Mouse (Mus musculus): ENCODE measurements around the gene Cnot3. TPM values are rescaled to one million over a fixed set of nuclear protein-coding genes. Genes with fewer than 3 reads are reported as not detected.
"Not testable (repeated sequence)": the region's sequence is repeated elsewhere in the genome, so short reads cannot be mapped to it uniquely, and the experiment has no call there.

The Cnot3 gene
- 59.6 and 62.2 TPM in 2 replicates for polyA plus RNA-seq (2012; rRNA removed)

- Histone ChIP-seq H3K4me1 (ENCODE audit: control insufficient read depth, insufficient read depth, low read length) (peaks cover 15% of the 10 kb centered on the region; the same call in 1 of the 2 replicates), H3K4me3 (replicated peaks; ENCODE audit: extremely low read depth, low read depth, low read length) (peak within 1 kb of the TSS; percentile 82)
- whole genome bisulfite sequencing: 1% methylated on average over 55 of the region's 58 CpGs
- DNase-seq: peak; percentile 95
- no peak for TF ChIP-seq CTCF (IDR thresholded peaks at IDR 0.05; ENCODE audit: insufficient read depth, low read length)
- TF ChIP-seq POLR2A (IDR thresholded peaks at IDR 0.05; ENCODE audit: borderline replicate concordance, extremely low read depth, low read depth, low read length): peak; percentile 81; the same call in 1 of the 2 replicates
These were observed at the start of gene Cnot3 for GRCm38 (mm10) chr7:3644672-3645487. Cnot3 (plus strand) TSS chr7:3645268.

- H3K4me1 ChIP-seq (ENCODE audit: control insufficient read depth, insufficient read depth, low read length); H3K4me3 ChIP-seq (replicated peaks; ENCODE audit: extremely low read depth, low read depth, low read length); DNase-seq: not testable (repeated sequence)
- 44% methylated on average over 1 of the region's 1 CpGs for WGBS
These were observed 47.3 kb upstream of the Cnot3 start for GRCm38 (mm10) chr7:3597755-3598154.

GRCm38 (mm10) chr7:3601119-3601518 is 43.9 kb upstream of the Cnot3 start:
- no peaks in the 10 kb centered on the region for H3K4me1 ChIP-seq (ENCODE audit: control insufficient read depth, insufficient read depth, low read length)
- no peak for TF ChIP-seq POLR2A (IDR thresholded peaks at IDR 0.05; ENCODE audit: borderline replicate concordance, extremely low read depth, low read depth, low read length)
- TF ChIP-seq CTCF (IDR thresholded peaks at IDR 0.05; ENCODE audit: insufficient read depth, low read length): peak; percentile 14; the same call in 1 of the 2 replicates
- WGBS: 2% methylated on average over 4 of the region's 4 CpGs
- DNase-seq: peak; percentile 31
- H3K4me3 ChIP-seq (replicated peaks; ENCODE audit: extremely low read depth, low read depth, low read length): no peak overlapping the region

- 13% methylated on average over 2 of the region's 2 CpGs for WGBS
- TF ChIP-seq POLR2A (IDR thresholded peaks at IDR 0.05; ENCODE audit: borderline replicate concordance, extremely low read depth, low read depth, low read length): no peak
- TF ChIP-seq CTCF (IDR thresholded peaks at IDR 0.05; ENCODE audit: insufficient read depth, low read length): 0 out of 2 replicates have a peak, but pooled peaks have one; percentile 11
- Histone ChIP-seq H3K4me1 (ENCODE audit: control insufficient read depth, insufficient read depth, low read length) (no peaks in the 10 kb centered on the region), H3K4me3 (replicated peaks; ENCODE audit: extremely low read depth, low read depth, low read length) (no peak overlapping the region)
- DNase-seq: no peak
These were observed 38.3 kb upstream of the Cnot3 start for GRCm38 (mm10) chr7:3606798-3607197.

GRCm38 (mm10) chr7:3607391-3607790 is 37.7 kb upstream of the Cnot3 start:
- no peak overlapping the region for H3K4me3 ChIP-seq (replicated peaks; ENCODE audit: extremely low read depth, low read depth, low read length)
- TF ChIP-seq CTCF (IDR thresholded peaks at IDR 0.05; ENCODE audit: insufficient read depth, low read length): no peak
- TF ChIP-seq POLR2A (IDR thresholded peaks at IDR 0.05; ENCODE audit: borderline replicate concordance, extremely low read depth, low read depth, low read length): no peak
- WGBS: 84% methylated on average over 6 of the region's 6 CpGs
- no peak for DNase-seq
- H3K4me1 ChIP-seq (ENCODE audit: control insufficient read depth, insufficient read depth, low read length): no peaks in the 10 kb centered on the region

- no peak for DNase-seq
- WGBS: 91% methylated on average over 3 of the region's 3 CpGs
- Histone ChIP-seq H3K4me3 (replicated peaks; ENCODE audit: extremely low read depth, low read depth, low read length) (no peak overlapping the region), H3K4me1 (ENCODE audit: control insufficient read depth, insufficient read depth, low read length) (no peaks in the 10 kb centered on the region)
- TF ChIP-seq POLR2A (IDR thresholded peaks at IDR 0.05; ENCODE audit: borderline replicate concordance, extremely low read depth, low read depth, low read length) (no peak), CTCF (IDR thresholded peaks at IDR 0.05; ENCODE audit: insufficient read depth, low read length) (no peak)
These were observed 36.4 kb upstream of the Cnot3 start for GRCm38 (mm10) chr7:3608668-3609067.

GRCm38 (mm10) chr7:3609082-3609481 is 36.0 kb upstream of the Cnot3 start:
- TF ChIP-seq CTCF (IDR thresholded peaks at IDR 0.05; ENCODE audit: insufficient read depth, low read length): no peak
- H3K4me1 ChIP-seq (ENCODE audit: control insufficient read depth, insufficient read depth, low read length): no peaks in the 10 kb centered on the region
- no peak overlapping the region for H3K4me3 ChIP-seq (replicated peaks; ENCODE audit: extremely low read depth, low read depth, low read length)
- WGBS: 33% methylated on average over 3 of the region's 3 CpGs
- no peak for DNase-seq

GRCm38 (mm10) chr7:3610437-3610836 is 34.6 kb upstream of the Cnot3 start:
- no peak overlapping the region for H3K4me3 ChIP-seq (replicated peaks; ENCODE audit: extremely low read depth, low read depth, low read length)
- TF ChIP-seq POLR2A (IDR thresholded peaks at IDR 0.05; ENCODE audit: borderline replicate concordance, extremely low read depth, low read depth, low read length) (no peak), CTCF (IDR thresholded peaks at IDR 0.05; ENCODE audit: insufficient read depth, low read length) (no peak)
- no peak for DNase-seq
- 51% methylated on average over 3 of the region's 3 CpGs for WGBS
- H3K4me1 ChIP-seq (ENCODE audit: control insufficient read depth, insufficient read depth, low read length): no peaks in the 10 kb centered on the region

GRCm38 (mm10) chr7:3611006-3611405 is 34.1 kb upstream of the Cnot3 start:
- 87% methylated on average over 13 of the region's 13 CpGs for WGBS

DNA sequence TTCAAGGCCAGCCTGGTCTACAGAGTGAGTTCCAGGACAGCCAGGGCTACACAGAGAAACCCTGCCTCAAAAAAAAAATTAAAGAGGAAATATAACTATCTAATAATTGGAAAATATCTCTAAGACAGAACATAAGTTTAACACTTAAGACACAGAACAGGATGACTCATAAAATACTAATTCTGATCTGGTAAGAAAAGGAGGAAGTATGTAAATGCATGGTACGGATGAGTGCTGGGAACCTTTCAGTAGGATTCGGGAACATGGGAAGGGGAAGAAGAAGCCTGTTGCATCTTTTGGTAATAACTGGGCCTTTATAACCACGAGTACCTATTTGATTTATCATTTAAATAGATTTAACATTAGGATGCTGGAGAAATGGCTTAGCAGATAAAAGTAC is 31.0 kb upstream of the Cnot3 start:
- WGBS: 61% methylated on average over 3 of the region's 3 CpGs
- H3K4me3 ChIP-seq (replicated peaks; ENCODE audit: extremely low read depth, low read depth, low read length): no peak overlapping the region
- no peak for DNase-seq
- H3K4me1 ChIP-seq (ENCODE audit: control insufficient read depth, insufficient read depth, low read length): no peaks in the 10 kb centered on the region
- TF ChIP-seq CTCF (IDR thresholded peaks at IDR 0.05; ENCODE audit: insufficient read depth, low read length): no peak
- TF ChIP-seq POLR2A (IDR thresholded peaks at IDR 0.05; ENCODE audit: borderline replicate concordance, extremely low read depth, low read depth, low read length): no peak

More at GRCm38 (mm10) chr7:3611006-3611405, 34.1 kb upstream of the Cnot3 start:
- TF ChIP-seq CTCF (IDR thresholded peaks at IDR 0.05; ENCODE audit: insufficient read depth, low read length) (no peak), POLR2A (IDR thresholded peaks at IDR 0.05; ENCODE audit: borderline replicate concordance, extremely low read depth, low read depth, low read length) (no peak)
- H3K4me1 ChIP-seq (ENCODE audit: control insufficient read depth, insufficient read depth, low read length): no peaks in the 10 kb centered on the region
- DNase-seq: no peak
- H3K4me3 ChIP-seq (replicated peaks; ENCODE audit: extremely low read depth, low read depth, low read length): no peak overlapping the region
